Mouse (Mus musculus): ENCODE measurements at regions not wholly inside any gene's neighbourhood (a gene's known extent, or its start where the extent isn't known, plus 50 kb on each side); places are given as distances from the start of the nearest gene placed in this dataset.
A peak's percentile ranks its signal among the peaks of the same experiment; 100 is the strongest.

GRCm38 (mm10) chr4:33552856-33553255 is 242.7 kb downstream of the Rngtt start:
- DNase-seq (ENCODE audit: extremely low spot score in 1 of 2, low spot score in 1 of 2) = no peak

GRCm38 (mm10) chr4:33554606-33555005 is 244.5 kb downstream of the Rngtt start:
- DNase-seq (ENCODE audit: extremely low spot score in 1 of 2, low spot score in 1 of 2) = no peak

GRCm38 (mm10) chr4:33555231-33555933 is 245.3 kb downstream of the Rngtt start:
- DNase-seq (ENCODE audit: extremely low spot score in 1 of 2, low spot score in 1 of 2) = no peak

GRCm38 (mm10) chr4:33555966-33556365 is 245.9 kb downstream of the Rngtt start:
- DNase-seq (ENCODE audit: extremely low spot score in 1 of 2, low spot score in 1 of 2) = no peak

GRCm38 (mm10) chr4:33556661-33557540 is 246.8 kb downstream of the Rngtt start:
- DNase-seq (ENCODE audit: extremely low spot score in 1 of 2, low spot score in 1 of 2) = no peak

- DNase-seq (ENCODE audit: extremely low spot score in 1 of 2, low spot score in 1 of 2) = no peak
These were observed 260.2 kb downstream of the Rngtt start for GRCm38 (mm10) chr4:33570274-33570673.

- no peak for DNase-seq (ENCODE audit: extremely low spot score in 1 of 2, low spot score in 1 of 2)
These were observed 261.2 kb downstream of the Rngtt start for GRCm38 (mm10) chr4:33571351-33571750.

- DNase-seq (ENCODE audit: extremely low spot score in 1 of 2, low spot score in 1 of 2) = no peak
These were observed 267.5 kb downstream of the Rngtt start for GRCm38 (mm10) chr4:33577631-33578030.

GRCm38 (mm10) chr4:33580491-33580890 is 270.4 kb downstream of the Rngtt start:
- no peak for DNase-seq (ENCODE audit: extremely low spot score in 1 of 2, low spot score in 1 of 2)

GRCm38 (mm10) chr4:33581180-33581591 is 271.1 kb downstream of the Rngtt start:
- no peak for DNase-seq (ENCODE audit: extremely low spot score in 1 of 2, low spot score in 1 of 2)

GRCm38 (mm10) chr4:33581766-33582525 is 271.8 kb downstream of the Rngtt start:
- no peak for DNase-seq (ENCODE audit: extremely low spot score in 1 of 2, low spot score in 1 of 2)

GRCm38 (mm10) chr4:33582986-33583720 is 273.0 kb downstream of the Rngtt start:
- no peak for DNase-seq (ENCODE audit: extremely low spot score in 1 of 2, low spot score in 1 of 2)

GRCm38 (mm10) chr4:33583979-33584907 is 274.1 kb downstream of the Rngtt start:
- DNase-seq (ENCODE audit: extremely low spot score in 1 of 2, low spot score in 1 of 2) = no peak

- no peak for DNase-seq (ENCODE audit: extremely low spot score in 1 of 2, low spot score in 1 of 2)
These were observed 275.7 kb downstream of the Rngtt start for GRCm38 (mm10) chr4:33585821-33586220.

GRCm38 (mm10) chr4:33586290-33586614 is 276.1 kb downstream of the Rngtt start:
- DNase-seq (ENCODE audit: extremely low spot score in 1 of 2, low spot score in 1 of 2) = no peak

- peak in 1 of 2 experiments; percentile 44 for DNase-seq (ENCODE audit: extremely low spot score in 1 of 2, low spot score in 1 of 2)
These were observed 276.7 kb downstream of the Rngtt start for GRCm38 (mm10) chr4:33586615-33587451.

- DNase-seq (ENCODE audit: extremely low spot score in 1 of 2, low spot score in 1 of 2) = peak in 1 of 2 experiments; percentile 59
These were observed 277.6 kb downstream of the Rngtt start for GRCm38 (mm10) chr4:33587666-33588065.

- DNase-seq (ENCODE audit: extremely low spot score in 1 of 2, low spot score in 1 of 2) = no peak
These were observed 278.0 kb downstream of the Rngtt start for GRCm38 (mm10) chr4:33588127-33588526.

- no peak for DNase-seq (ENCODE audit: extremely low spot score in 1 of 2, low spot score in 1 of 2)
These were observed 279.1 kb downstream of the Rngtt start for GRCm38 (mm10) chr4:33589207-33589606.

Data from frontal cortex, adult 2 months (tissue).